Comparison of ENCODE assay signal across 10 mouse cellular contexts in the genomic region with DNA sequence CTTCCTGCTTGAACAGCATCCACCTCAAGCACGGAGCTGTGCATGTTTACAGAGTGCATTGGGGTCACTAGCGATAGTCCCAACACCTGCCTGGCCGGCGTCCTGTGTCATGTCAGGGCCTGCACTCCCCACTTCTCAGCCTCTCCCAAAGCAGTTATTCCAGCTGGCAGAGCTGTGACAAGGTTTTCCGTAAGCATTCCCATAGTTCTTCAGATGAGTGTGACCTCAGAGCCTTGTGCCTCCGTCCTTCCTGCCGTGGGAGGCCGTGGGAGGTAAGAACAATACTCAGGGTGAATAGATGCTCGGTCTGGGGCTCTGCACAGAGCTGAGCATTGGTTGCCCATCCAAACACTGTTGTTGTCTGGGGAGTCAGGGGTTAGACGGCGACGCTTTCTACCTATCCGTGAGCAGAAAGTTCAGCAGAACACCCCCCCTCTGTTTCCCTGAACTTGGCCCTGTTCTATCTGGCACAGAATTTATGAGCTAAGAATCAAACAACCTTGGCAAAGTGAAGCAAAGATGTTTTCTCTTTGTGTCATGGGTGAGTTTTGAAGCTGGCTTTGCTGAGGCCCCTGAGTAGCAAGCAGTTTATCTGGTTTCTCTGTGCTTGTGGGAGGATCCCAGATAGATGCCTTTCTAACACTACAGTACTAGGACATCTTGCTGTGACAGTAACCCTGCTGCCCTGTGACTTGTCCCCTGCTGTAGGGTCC. TPM values are rescaled to one million over a fixed set of nuclear protein-coding genes. Genes with fewer than 3 reads are reported as not detected.
DNase-seq lines count a peak whose midpoint lies in the region; ATAC-seq and TF ChIP-seq lines count a peak whose summit lies in the region.
"Had no signal": no experiment of that assay in that cellular context is flagged by ENCODE, and none has a peak within 500 bp of the region (broad histone marks: within the 10 kb centered on the region; RNA-seq: fewer than 3 reads in every experiment).

No protein-coding gene starts in this region.

- ATAC-seq in heart, postnatal 0 days (ENCODE audit: insufficient read depth, low read depth), result peak; percentile 57
- ATAC-seq in megakaryocyte, adult 5-6 weeks (ENCODE audit: poor library complexity, severe bottlenecking), result no peak
- no peak for ATAC-seq in midbrain, embryonic 14.5 days (ENCODE audit: low FRiP score, low TSS enrichment)
- ATAC-seq: intestine, postnatal 0 days had no signal

- H3K9ac ChIP-seq in heart, postnatal 0 days (replicated peaks; ENCODE audit: low read depth, low read length), result no peak overlapping the region
- H3K9ac ChIP-seq in midbrain, embryonic 14.5 days (replicated peaks; ENCODE audit: low read length), result no peak overlapping the region

- no peak overlapping the region for H3K4me3 ChIP-seq in heart, postnatal 0 days (ENCODE audit: low read depth, low read length)
- peak overlapping the region; percentile 9 for H3K4me3 ChIP-seq in megakaryocyte, embryonic 14.5 days (replicated peaks)
- H3K4me3 ChIP-seq in midbrain, embryonic 14.5 days (replicated peaks; ENCODE audit: low read depth, low read length), result no peak overlapping the region
- H3K4me3 ChIP-seq: erythroblast, embryonic 14.5 days had no signal

- H3K9me3 ChIP-seq in heart, postnatal 0 days (replicated peaks; ENCODE audit: control insufficient read depth, low read length), result no peaks in the 10 kb centered on the region
- no peaks in the 10 kb centered on the region for H3K9me3 ChIP-seq in megakaryocyte, embryonic 14.5 days
- H3K9me3 ChIP-seq in midbrain, embryonic 14.5 days (ENCODE audit: control insufficient read depth, low read length), result no peaks in the 10 kb centered on the region

- peaks cover 44% of the 10 kb centered on the region for H3K4me1 ChIP-seq in heart, postnatal 0 days (ENCODE audit: control insufficient read depth, insufficient read depth)
- H3K4me1 ChIP-seq in megakaryocyte, embryonic 14.5 days, result peaks cover 98% of the 10 kb centered on the region
- peaks cover 9% of the 10 kb centered on the region; the same call in 1 of the 2 replicates for H3K4me1 ChIP-seq in midbrain, embryonic 14.5 days (ENCODE audit: control insufficient read depth, insufficient read depth, low read length)

- WGBS in heart, postnatal 0 days, result 47% methylated on average over 13 of the region's 13 CpGs
- WGBS in midbrain, embryonic 14.5 days, result 87% methylated on average over 13 of the region's 13 CpGs

- H3K4me2 ChIP-seq in heart, postnatal 0 days (ENCODE audit: low read depth, low read length), result no peak overlapping the region
- H3K4me2 ChIP-seq in midbrain, embryonic 14.5 days (ENCODE audit: low read length), result no peak overlapping the region

- DNase-seq in adrenal gland, adult 8-10 months, result peak; percentile 53
- no peak for DNase-seq in adrenal gland, postnatal 4 days (ENCODE audit: low spot score in 2 of 2)
- no peak for DNase-seq in heart, postnatal 0 days (ENCODE audit: low spot score)
- no peak for DNase-seq in heart, postnatal 4 days
- DNase-seq in testis, postnatal 14 days (ENCODE audit: low spot score), result peak; percentile 48
- no peak for DNase-seq in midbrain, embryonic 14.5 days

- TF ChIP-seq EP300 in heart, postnatal 0 days (IDR thresholded peaks at IDR 0.05; ENCODE audit: low read depth), result no peak

- TF ChIP-seq CTCF in heart, postnatal 0 days (IDR thresholded peaks at IDR 0.05; ENCODE audit: low read depth), result no peak

- H3K27ac ChIP-seq in heart, postnatal 0 days (ENCODE audit: low read depth), result peak overlapping the region; percentile 54
- H3K27ac ChIP-seq in midbrain, embryonic 14.5 days (replicated peaks; ENCODE audit: low read depth, low read length), result no peak overlapping the region

- H3K27me3 ChIP-seq in heart, postnatal 0 days (ENCODE audit: control insufficient read depth, insufficient read depth, low read length), result no peaks in the 10 kb centered on the region
- H3K27me3 ChIP-seq in megakaryocyte, embryonic 14.5 days (replicated peaks), result no peaks in the 10 kb centered on the region
- H3K27me3 ChIP-seq in midbrain, embryonic 14.5 days (ENCODE audit: control insufficient read depth, insufficient read depth, low read length), result no peaks in the 10 kb centered on the region

- peaks cover 12% of the 10 kb centered on the region; the same call in 1 of the 2 replicates for H3K36me3 ChIP-seq in heart, postnatal 0 days (replicated peaks; ENCODE audit: control insufficient read depth, insufficient read depth, low read length)
- peaks cover 82% of the 10 kb centered on the region for H3K36me3 ChIP-seq in megakaryocyte, embryonic 14.5 days (replicated peaks; ENCODE audit: low read length)
- H3K36me3 ChIP-seq in midbrain, embryonic 14.5 days (ENCODE audit: control insufficient read depth, insufficient read depth, low read length), result peaks cover 7% of the 10 kb centered on the region; the same call in 1 of the 2 replicates

RNA-seq across cellular contexts. Expression of gene Capzb, which starts 34.0 kb away (rescaled TPM):
- total RNA-seq in adrenal gland, adult 8-10 months (2022), result 100 to 1,000 TPM; 357 to 412 (median 388) TPM
- 100 to 1,000 TPM; 343 to 361 TPM for total RNA-seq in adrenal gland, postnatal 4 days (2021)
- total RNA-seq in heart, postnatal 0 days (2014; rRNA removed; ENCODE audit: low replicate concordance), result 131 and 177 TPM in 2 replicates
- 355 and 363 TPM in 2 replicates for polyA plus RNA-seq in heart, postnatal 0 days (2015; fragmentation: Nextera tagmentation; extraction: Ambion mirVana)
- 100 to 1,000 TPM; 423 to 429 TPM for total RNA-seq in heart, postnatal 4 days (2021)
- 104 and 238 TPM in 2 replicates for polyA plus RNA-seq in megakaryocyte, embryonic 14.5 days (2012; ENCODE audit: insufficient read depth, low replicate concordance)
- total RNA-seq in megakaryocyte, adult 5-6 weeks (2015), result 683 and 689 TPM in 2 replicates
- 251 and 275 TPM in 2 replicates for total RNA-seq in megakaryocyte, adult 5-6 weeks (2017)
- polyA plus RNA-seq in midbrain, embryonic 14.5 days (2014; fragmentation: Nextera tagmentation; extraction: Ambion mirVana), result 250 and 281 TPM in 2 replicates

Comparison
In these comparisons a context has a peak if more than half of its experiments do, and no peak if none do; other contexts are left out.
1. DNase-seq: peak in adrenal gland, adult 8-10 months (single experiment) and testis, postnatal 14 days (single experiment); none in adrenal gland, postnatal 4 days (0 of 2), heart, postnatal 0 days (single experiment), heart, postnatal 4 days (single experiment) and midbrain, embryonic 14.5 days (single experiment).